Mouse (Mus musculus): ENCODE data around the gene 5730596B20Rik. TPM values are rescaled to one million over a fixed set of nuclear protein-coding genes. Genes with fewer than 3 reads are reported as not detected.

Gene 5730596B20Rik
- polyA plus RNA-seq, 1 experiment from 2014 or later: not detected

DNA sequence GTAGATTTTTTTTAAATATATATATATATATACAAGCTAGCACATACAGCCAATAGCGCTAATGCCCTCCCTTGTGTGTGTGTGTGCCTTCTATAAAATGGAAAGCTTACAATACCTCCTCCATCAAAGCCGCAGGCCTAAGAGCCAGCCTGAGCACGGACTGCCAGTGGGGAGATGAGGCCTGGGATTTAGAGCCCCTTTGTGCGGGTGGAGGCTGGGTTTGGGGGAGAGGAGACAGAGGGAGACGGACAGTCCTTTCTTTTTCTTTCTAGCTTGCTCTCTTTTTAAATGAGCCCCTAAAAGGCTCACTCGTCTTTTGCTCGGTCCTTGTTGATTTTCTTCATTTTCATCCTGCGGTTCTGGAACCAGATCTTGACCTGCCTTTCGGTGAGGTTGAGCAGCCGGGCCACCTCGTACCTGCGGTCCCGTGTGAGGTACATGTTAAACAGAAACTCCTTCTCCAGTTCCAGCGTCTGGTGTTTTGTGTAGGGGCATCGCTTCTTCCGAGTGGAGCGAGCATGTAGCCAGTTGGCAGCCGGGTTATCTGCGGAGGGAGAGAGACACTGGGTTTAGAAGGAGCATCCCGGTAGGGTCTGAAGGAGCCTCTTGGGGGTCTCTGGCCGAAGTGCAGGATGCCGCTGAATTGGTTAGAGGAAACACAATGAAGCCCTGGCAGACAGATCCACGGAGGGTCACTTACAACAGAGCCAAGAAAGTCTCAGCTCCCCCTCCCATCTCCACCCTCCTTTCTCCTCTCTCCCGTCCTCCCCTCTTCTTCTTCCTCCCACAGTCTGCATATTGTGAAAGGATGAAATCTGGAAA, 46.9 kb downstream of the 5730596B20Rik start:
- H3K27ac ChIP-seq (replicated peaks): no peak overlapping the region
- H3K9me3 ChIP-seq (replicated peaks): no peaks in the 10 kb centered on the region
- WGBS: 2% methylated on average over 24 of the region's 24 CpGs
- no peak overlapping the region for H3K4me3 ChIP-seq
- H3K27me3 ChIP-seq (ENCODE audit: low read depth, poor library complexity, severe bottlenecking): peaks cover 100% of the 10 kb centered on the region
- peaks cover 11% of the 10 kb centered on the region for H3K4me1 ChIP-seq
- DNase-seq (ENCODE audit: low spot score): no peak
- H3K36me3 ChIP-seq: no peaks in the 10 kb centered on the region

GRCm38 (mm10) chr6:52224895-52225611, 47.8 kb downstream of the 5730596B20Rik start:
- H3K27ac ChIP-seq (replicated peaks): no peak overlapping the region
- H3K9me3 ChIP-seq (replicated peaks): no peaks in the 10 kb centered on the region
- no peak overlapping the region for H3K4me3 ChIP-seq
- H3K27me3 ChIP-seq (ENCODE audit: low read depth, poor library complexity, severe bottlenecking): peaks cover 100% of the 10 kb centered on the region
- H3K36me3 ChIP-seq: no peaks in the 10 kb centered on the region
- peaks cover 11% of the 10 kb centered on the region for H3K4me1 ChIP-seq
- WGBS: 2% methylated on average over 36 of the region's 36 CpGs
- no peak for DNase-seq (ENCODE audit: low spot score)

DNA sequence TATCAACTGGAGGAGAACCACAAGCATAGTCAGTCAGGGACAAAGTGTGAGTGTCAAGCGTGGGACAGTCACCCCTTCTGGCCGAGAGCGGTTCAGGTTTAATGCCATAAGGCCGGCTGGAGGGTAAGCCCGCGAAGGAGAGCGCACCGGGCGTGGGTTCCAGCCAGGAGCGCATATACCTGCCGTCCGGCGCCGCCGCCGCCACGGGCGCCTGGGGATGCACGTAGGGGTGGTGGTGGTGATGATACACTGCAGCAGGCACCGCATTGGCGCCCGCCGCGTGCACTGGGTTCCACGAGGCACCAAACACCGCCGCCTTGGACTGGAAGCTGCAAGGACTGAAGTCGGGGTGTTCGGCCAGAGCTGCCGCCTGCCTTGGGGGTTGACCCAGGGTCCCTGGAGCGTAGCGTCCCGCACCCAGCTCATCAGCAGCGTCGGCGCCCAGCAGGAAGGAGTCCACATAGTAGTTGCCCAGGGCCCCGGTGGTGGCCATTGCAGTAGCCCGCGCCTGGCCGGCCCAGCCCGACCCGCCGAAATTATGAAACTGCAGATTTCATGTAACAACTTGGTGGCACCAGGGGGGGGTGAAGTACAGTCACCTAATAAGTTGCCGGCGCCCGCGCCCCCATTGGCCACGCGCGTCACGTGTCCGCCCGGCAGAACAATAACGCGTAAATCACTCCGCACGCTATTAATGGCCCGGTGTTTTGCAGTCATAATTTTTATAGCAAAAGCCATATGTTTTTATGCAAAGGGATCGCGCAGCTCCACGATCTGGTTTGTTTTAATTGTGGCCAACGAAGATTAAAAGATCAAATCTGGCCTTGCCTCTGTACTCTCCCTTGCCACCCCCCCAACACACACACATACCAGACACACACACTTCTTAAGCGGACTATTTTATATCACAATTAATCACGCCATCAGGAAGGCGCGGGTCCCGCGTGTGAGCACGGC, 48.6 kb downstream of the 5730596B20Rik start:
- no peak overlapping the region for H3K27ac ChIP-seq (replicated peaks)
- H3K9me3 ChIP-seq (replicated peaks): no peaks in the 10 kb centered on the region
- H3K27me3 ChIP-seq (ENCODE audit: low read depth, poor library complexity, severe bottlenecking): peaks cover 100% of the 10 kb centered on the region
- no peaks in the 10 kb centered on the region for H3K36me3 ChIP-seq
- 3% methylated on average over 69 of the region's 69 CpGs for WGBS
- DNase-seq (ENCODE audit: low spot score): no peak
- peaks cover 14% of the 10 kb centered on the region for H3K4me1 ChIP-seq
- no peak overlapping the region for H3K4me3 ChIP-seq

DNA sequence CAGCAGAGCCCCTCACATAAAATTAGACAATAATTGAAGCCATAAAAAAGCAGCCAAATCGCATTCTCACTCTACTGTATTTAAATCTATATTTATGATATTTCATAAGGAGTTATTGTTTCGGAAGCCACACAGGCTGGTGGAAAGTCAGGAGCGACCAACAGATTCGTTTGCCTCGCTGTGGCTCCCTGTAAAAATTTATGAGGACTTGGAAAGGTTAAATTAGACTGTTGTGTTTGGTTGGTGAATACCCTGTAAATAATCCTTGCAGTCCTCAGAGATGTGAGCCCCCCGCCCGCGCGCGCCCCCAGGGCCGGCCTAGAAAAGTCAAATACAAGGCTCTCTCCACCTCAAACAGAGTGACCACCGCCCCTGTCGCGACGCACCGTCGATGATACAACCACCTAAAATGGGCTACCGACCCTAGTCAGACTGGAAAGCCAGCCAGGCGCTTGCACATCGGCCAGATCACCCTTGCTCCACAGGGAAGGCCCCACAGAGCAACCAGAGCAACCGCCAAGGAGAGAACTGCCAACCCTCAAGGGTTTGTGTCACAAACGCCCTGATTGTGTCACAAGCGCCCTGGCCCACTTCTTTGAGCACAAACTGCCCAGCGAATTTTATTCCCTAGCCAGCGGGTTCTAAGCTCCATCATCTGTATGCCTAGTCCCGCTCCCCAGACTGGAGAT, 49.4 kb downstream of the 5730596B20Rik start:
- peaks cover 100% of the 10 kb centered on the region for H3K27me3 ChIP-seq (ENCODE audit: low read depth, poor library complexity, severe bottlenecking)
- no peak overlapping the region for H3K4me3 ChIP-seq
- peaks cover 7% of the 10 kb centered on the region; the same call in 1 of the 2 replicates for H3K4me1 ChIP-seq
- 4% methylated on average over 26 of the region's 26 CpGs for WGBS
- H3K36me3 ChIP-seq: no peaks in the 10 kb centered on the region
- H3K27ac ChIP-seq (replicated peaks): no peak overlapping the region
- no peak for DNase-seq (ENCODE audit: low spot score)
- no peaks in the 10 kb centered on the region for H3K9me3 ChIP-seq (replicated peaks)

- Histone ChIP-seq H3K27ac (replicated peaks) (no peak overlapping the region), H3K27me3 (ENCODE audit: low read depth, poor library complexity, severe bottlenecking) (peaks cover 100% of the 10 kb centered on the region), H3K4me3 (no peak overlapping the region), H3K4me1 (peaks cover 3% of the 10 kb centered on the region; the same call in 1 of the 2 replicates), H3K9me3 (replicated peaks) (no peaks in the 10 kb centered on the region), H3K36me3 (no peaks in the 10 kb centered on the region)
- WGBS: 2% methylated on average over 11 of the region's 11 CpGs
- DNase-seq (ENCODE audit: low spot score): no peak
Observed at GRCm38 (mm10) chr6:52227470-52228222, 50.3 kb downstream of the 5730596B20Rik start.

DNA sequence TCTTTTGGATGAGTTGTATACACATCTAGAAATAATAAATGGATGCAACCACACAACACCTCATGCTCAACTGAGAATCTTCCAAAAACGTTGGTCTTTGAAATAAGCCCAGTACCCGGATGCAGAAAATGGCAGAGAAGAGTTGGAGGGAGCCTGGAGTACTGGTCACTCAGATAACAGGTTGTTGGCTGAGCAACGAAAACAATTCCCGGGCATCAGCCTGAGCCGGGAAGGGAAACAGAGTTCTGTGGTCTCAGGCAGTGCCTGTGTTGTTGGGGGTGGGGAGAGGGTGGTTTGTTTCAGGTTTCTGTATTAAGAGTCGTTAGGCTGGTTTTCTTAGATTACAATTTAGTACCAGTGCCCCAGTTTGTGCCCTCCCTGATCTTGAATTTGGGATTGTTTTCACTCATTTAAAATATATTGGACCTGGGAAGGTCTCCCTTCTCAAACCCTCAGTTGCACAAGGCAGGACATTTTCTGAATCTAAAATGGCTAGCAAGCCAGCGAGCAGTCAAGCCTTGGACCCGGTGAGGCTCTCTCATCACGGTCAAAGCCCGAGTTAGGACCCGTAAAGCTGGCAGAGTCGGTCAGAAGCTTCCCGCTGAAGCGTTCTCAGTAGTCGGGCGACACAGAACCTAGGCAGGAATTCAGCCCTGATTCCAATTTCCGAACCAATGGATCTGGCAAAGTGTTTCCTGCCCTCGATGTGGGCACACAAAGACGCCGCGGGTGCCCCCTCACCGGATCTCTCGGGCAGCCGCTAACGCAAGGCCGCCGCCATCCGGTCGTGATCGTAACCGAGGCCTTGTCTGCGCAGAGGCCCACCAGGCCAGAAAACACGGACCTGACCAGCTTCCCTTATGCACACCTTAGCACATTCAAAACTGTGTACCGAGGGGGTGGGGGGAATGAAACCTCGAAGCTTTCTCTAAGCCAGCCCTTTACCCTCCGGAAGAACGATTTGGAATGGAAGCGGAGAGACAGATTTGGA, 51.5 kb downstream of the 5730596B20Rik start:
- Histone ChIP-seq H3K27ac (replicated peaks) (no peak overlapping the region), H3K4me1 (peaks cover 3% of the 10 kb centered on the region; the same call in 1 of the 2 replicates), H3K4me3 (no peak overlapping the region), H3K27me3 (ENCODE audit: low read depth, poor library complexity, severe bottlenecking) (peaks cover 100% of the 10 kb centered on the region), H3K36me3 (no peaks in the 10 kb centered on the region), H3K9me3 (replicated peaks) (no peaks in the 10 kb centered on the region)
- peak; percentile 61 for DNase-seq (ENCODE audit: low spot score)
- WGBS: 2% methylated on average over 38 of the region's 38 CpGs

DNA sequence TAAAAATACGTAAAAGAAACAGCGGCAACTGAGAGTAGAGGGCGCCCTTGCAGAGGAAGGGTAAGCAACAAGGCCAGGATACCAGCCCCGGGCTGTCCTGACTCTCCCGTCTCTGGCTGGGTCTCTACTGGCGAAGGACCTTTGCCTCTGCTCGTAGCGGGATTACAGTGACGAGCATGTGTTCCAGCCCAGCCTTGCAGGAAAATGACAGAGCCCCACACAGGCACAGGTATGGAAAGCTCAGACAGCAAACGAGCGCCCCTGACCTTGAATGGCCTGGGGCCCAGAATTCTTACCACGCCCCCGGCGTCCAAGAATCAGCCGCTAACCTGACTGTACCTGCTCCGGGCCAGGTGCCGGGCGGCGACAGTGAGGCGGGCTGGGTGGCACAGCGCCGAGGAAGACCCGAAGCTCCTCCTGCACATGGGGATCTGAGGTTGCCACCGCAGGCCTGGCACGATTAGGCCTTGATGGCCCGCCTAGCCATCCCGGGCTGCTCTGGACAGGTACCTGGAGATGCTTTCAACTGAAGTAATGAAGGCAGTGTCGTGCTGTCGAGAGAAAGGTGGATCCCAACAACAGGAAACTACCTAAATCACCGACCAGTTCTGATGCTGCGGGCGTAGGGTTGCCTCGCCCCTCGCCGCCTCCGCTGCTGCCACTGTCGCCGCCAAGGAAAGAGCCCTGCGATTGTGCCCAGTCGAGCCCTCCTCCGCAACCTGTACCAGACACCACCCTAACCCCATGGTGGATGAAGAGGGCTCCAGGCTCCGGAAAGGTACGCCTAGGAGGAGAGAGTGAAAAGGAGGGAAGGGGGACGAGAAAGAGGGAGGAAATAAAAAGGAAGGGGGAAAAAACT, 52.5 kb downstream of the 5730596B20Rik start:
- DNase-seq (ENCODE audit: low spot score): peak; percentile 53
- peaks cover 7% of the 10 kb centered on the region; the same call in 1 of the 2 replicates for H3K4me1 ChIP-seq
- no peak overlapping the region for H3K27ac ChIP-seq (replicated peaks)
- WGBS: 3% methylated on average over 44 of the region's 44 CpGs
- peaks cover 100% of the 10 kb centered on the region for H3K27me3 ChIP-seq (ENCODE audit: low read depth, poor library complexity, severe bottlenecking)
- H3K9me3 ChIP-seq (replicated peaks): no peaks in the 10 kb centered on the region
- no peaks in the 10 kb centered on the region for H3K36me3 ChIP-seq
- no peak overlapping the region for H3K4me3 ChIP-seq

MicroRNAs encoded within 50 kb of the gene (microRNA counts, 519-probe panel; counts per million panel counts)
- microRNA mmu-miR-196b: not detected

Small RNAs within 50 kb of the gene (microRNA-seq; reads per million reads assigned to microRNA genes)
- gene Mir196b: 77.8 reads per million, percentile 47 among the genes with 10 or more reads in this experiment

Other genes with a start within 250 kb of the 5730596B20Rik start
- 8.6 and 10.2 TPM in 2 replicates for gene Skap2, start 164.9 kb upstream of the 5730596B20Rik start, polyA plus RNA-seq (2016; fragmentation: Nextera tagmentation; extraction: Ambion mirVana)
- gene Hoxa1, start 19.2 kb upstream of the 5730596B20Rik start, polyA plus RNA-seq (2016; fragmentation: Nextera tagmentation; extraction: Ambion mirVana): 0.32 and 0.47 TPM in 2 replicates
- 0.26 and 1.9 TPM in 2 replicates for gene Hoxa2, start 12.7 kb upstream of the 5730596B20Rik start, polyA plus RNA-seq (2016; fragmentation: Nextera tagmentation; extraction: Ambion mirVana)
- not detected in 2 replicates for gene Hoxa4, start 14.3 kb downstream of the 5730596B20Rik start, polyA plus RNA-seq (2016; fragmentation: Nextera tagmentation; extraction: Ambion mirVana)
- gene Hoxa5, start 27.1 kb downstream of the 5730596B20Rik start, polyA plus RNA-seq (2016; fragmentation: Nextera tagmentation; extraction: Ambion mirVana): not detected in 2 replicates
- gene Hoxa6, start 31.2 kb downstream of the 5730596B20Rik start, polyA plus RNA-seq (2016; fragmentation: Nextera tagmentation; extraction: Ambion mirVana): not detected in 2 replicates
- not detected in 2 replicates for gene Hoxa3, start 35.8 kb downstream of the 5730596B20Rik start, polyA plus RNA-seq (2016; fragmentation: Nextera tagmentation; extraction: Ambion mirVana)
- not detected in 2 replicates for gene Gm28308, start 35.8 kb downstream of the 5730596B20Rik start, polyA plus RNA-seq (2016; fragmentation: Nextera tagmentation; extraction: Ambion mirVana)
- not detected in 2 replicates for gene Hoxa7, start 44.4 kb downstream of the 5730596B20Rik start, polyA plus RNA-seq (2016; fragmentation: Nextera tagmentation; extraction: Ambion mirVana)
- gene Hoxa9, start 53.6 kb downstream of the 5730596B20Rik start, polyA plus RNA-seq (2016; fragmentation: Nextera tagmentation; extraction: Ambion mirVana): not detected in 2 replicates
- gene Hoxa10, start 63.4 kb downstream of the 5730596B20Rik start, polyA plus RNA-seq (2016; fragmentation: Nextera tagmentation; extraction: Ambion mirVana): 0.06 TPM in 1 of 2 replicates, not detected in the other
- not detected in 2 replicates for gene Hoxa11, start 68.3 kb downstream of the 5730596B20Rik start, polyA plus RNA-seq (2016; fragmentation: Nextera tagmentation; extraction: Ambion mirVana)
- not detected in 2 replicates for gene Hoxa13, start 83.4 kb downstream of the 5730596B20Rik start, polyA plus RNA-seq (2016; fragmentation: Nextera tagmentation; extraction: Ambion mirVana)
- 0.15 and 0.29 TPM in 2 replicates for gene Evx1, start 136.0 kb downstream of the 5730596B20Rik start, polyA plus RNA-seq (2016; fragmentation: Nextera tagmentation; extraction: Ambion mirVana)